Mouse (Mus musculus) G1E (cell line): Measurements from ENCODE around the gene Snx21. TPM values are rescaled to one million over a fixed set of nuclear protein-coding genes. Genes with fewer than 3 reads are reported as not detected.

Source experiments
- ATAC-seq: 2 replicates; pipeline ENCODE4 v1.8.0; 2016; ENCODE audit warnings: mild to moderate bottlenecking; ENCODE audit not compliant: insufficient number of reproducible peaks, poor library complexity, low FRiP score, severe bottlenecking; ENCODE audit errors: extremely low read depth
- DNase-seq: peaks from one replicate; pipeline ENCODE4 v3.0.0; 2012; ENCODE audit warnings: low spot score
- H3K27me3 ChIP-seq: 2 replicates; pipeline ENCODE4 v1.6.1; 2012; ENCODE audit warnings: mild to moderate bottlenecking, low read length, inconsistent platforms; ENCODE audit not compliant: insufficient read depth
- H3K36me3 ChIP-seq: replicated peaks from 2 replicates; pipeline ENCODE3; 2012; ENCODE audit warnings: mild to moderate bottlenecking, inconsistent platforms
- H3K4me1 ChIP-seq: 2 replicates; pipeline ENCODE4 v1.6.1; 2012; ENCODE audit warnings: low read depth, low read length, inconsistent platforms, mixed read lengths; ENCODE audit not compliant: insufficient read depth
- H3K4me3 ChIP-seq: 2 replicates; pipeline ENCODE4 v1.5.1; 2012; ENCODE audit warnings: low read depth, mild to moderate bottlenecking, inconsistent platforms, low read length, moderate library complexity, mixed read lengths
- H3K9me3 ChIP-seq: replicated peaks from 2 replicates; pipeline ENCODE4 v1.6.1; 2012; ENCODE audit warnings: inconsistent platforms
- CTCF ChIP-seq: IDR thresholded peaks from 2 replicates; pipeline ENCODE4 v1.5.1; 2012; ENCODE audit warnings: low read depth, low read length, inconsistent platforms, mixed read lengths
- GATA1 ChIP-seq: IDR thresholded peaks from 2 replicates; pipeline ENCODE4 v1.6.1; 2012; ENCODE audit warnings: borderline replicate concordance, low read length, inconsistent platforms, mixed read lengths
- GATA2 ChIP-seq: IDR thresholded peaks from 2 replicates; pipeline ENCODE4 v1.6.1; 2012; ENCODE audit warnings: low read depth, low read length, inconsistent platforms, borderline replicate concordance
- POLR2AphosphoS5 ChIP-seq: IDR thresholded peaks from 2 replicates; pipeline ENCODE4 v1.6.1; 2012; ENCODE audit warnings: low read depth, low read length, inconsistent platforms; ENCODE audit not compliant: insufficient replicate concordance
- TAL1 ChIP-seq: conservative IDR thresholded peaks from 2 replicates; pipeline ENCODE4 v1.6.1; 2012; ENCODE audit warnings: low read depth, low read length, inconsistent platforms, mixed read lengths
- polyA plus RNA-seq: library from polyadenylated mRNA; stranded (reverse); fragments of >175 nt; gene quantifications from 2 replicates; pipeline ENCODE4 v1.2.3, GENCODE M21; 2012
- total RNA-seq, 2 experiments: library from RNA; stranded (forward) in 1 of 2; stranded (reverse) in 1 of 2; fragments of 200-1000 nt in 1 of 2; fragments of >200 nt in 1 of 2; fragmentation: Nextera tagmentation in 1 of 2; gene quantifications; 2 replicates each; pipeline ENCODE4 v1.2.3; 2014 to 2017

The Snx21 gene
- total and polyA plus RNA-seq, 3 experiments = 1.3 to 4.7 (median 3.5) TPM

DNA sequence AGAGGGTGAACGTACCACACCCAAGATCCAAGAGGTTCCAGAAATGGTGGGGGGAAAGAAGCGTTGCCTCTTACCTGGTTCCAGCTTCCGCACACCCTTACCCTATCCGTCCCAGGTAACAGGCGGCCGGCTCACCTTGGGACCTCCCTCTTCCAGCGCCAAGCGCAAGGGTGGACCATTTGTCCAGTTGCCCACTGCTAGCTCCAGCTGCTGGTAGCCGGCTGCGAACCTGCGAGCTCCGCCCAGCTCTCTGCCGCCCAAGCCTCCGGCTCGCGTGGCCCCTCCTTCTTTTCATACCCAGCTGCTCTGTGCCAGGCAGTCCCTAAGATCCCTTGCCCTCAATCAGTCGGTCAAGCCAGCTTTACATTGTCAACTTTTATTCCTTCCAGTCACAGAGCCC lies 8.8 kb upstream of the Snx21 start:
- Histone ChIP-seq H3K27me3 (peaks cover 42% of the 10 kb centered on the region), H3K36me3 (peaks cover 18% of the 10 kb centered on the region), H3K9me3 (no peaks in the 10 kb centered on the region), H3K4me3 (no peak overlapping the region), H3K4me1 (peaks cover 28% of the 10 kb centered on the region)
- TF ChIP-seq GATA2 (no peak), GATA1 (no peak), CTCF (no peak), TAL1 (no peak), POLR2AphosphoS5 (no peak)
- no peak for DNase-seq
- ATAC-seq = no peak

DNA sequence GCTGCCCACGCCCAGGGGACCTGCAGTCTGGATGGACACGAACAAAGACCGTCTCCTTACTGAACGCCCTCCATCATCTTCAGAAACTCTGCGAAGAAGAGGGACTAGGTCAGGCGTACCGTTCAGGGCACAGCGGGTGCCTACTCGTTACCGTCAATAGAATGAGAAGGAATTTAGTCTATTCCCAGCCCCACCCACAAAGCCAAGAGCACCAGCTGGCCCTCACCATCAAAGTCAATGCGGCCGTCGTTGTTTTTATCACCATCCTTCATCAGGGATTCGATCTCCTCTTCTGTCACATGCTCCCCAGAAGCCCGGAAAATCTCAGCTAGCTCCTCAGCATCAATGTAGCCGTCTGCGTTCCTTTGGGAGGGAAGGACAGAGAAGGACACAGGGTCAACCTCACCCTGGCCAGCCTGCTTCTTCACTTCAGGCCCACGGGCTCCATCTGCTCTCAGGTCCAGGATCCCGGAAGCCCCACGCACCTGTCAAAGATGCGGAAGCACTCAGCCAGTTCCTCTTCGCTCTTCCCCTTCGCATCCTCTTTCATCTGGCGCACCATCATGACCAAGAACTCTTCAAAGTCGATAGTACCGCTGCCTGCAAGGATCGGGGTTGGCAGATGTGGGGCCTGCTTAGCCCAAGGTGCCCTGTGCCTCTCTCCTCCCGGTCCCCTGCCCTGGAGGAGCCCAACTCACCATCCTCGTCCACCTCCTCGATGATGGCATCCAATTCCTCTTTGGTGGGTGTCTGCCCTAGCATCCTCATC lies 8.2 kb upstream of the Snx21 start:
- H3K9me3 ChIP-seq = no peaks in the 10 kb centered on the region
- H3K36me3 ChIP-seq = peaks cover 12% of the 10 kb centered on the region
- peaks cover 21% of the 10 kb centered on the region for H3K4me1 ChIP-seq
- DNase-seq (no peak), ATAC-seq (no peak)
- peaks cover 46% of the 10 kb centered on the region for H3K27me3 ChIP-seq
- no peak for TF ChIP-seq TAL1
- no peak for TF ChIP-seq GATA2
- no peak for TF ChIP-seq GATA1
- TF ChIP-seq POLR2AphosphoS5 = no peak
- no peak for TF ChIP-seq CTCF
- no peak overlapping the region; the same call in 1 of the 2 replicates for H3K4me3 ChIP-seq

DNA sequence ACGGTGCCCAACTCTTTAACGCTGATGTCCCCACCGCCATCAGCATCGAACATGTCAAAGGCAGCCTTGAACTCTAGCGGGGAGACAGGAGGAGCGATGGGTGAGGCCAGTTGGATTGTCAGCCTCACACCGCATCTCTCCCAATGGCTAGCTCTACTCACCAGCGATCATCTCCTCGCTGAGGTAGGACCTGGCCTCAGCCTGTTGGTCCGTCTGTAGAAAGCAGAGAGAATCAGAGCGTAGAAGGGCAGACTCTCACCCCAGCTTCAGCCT lies 7.7 kb upstream of the Snx21 start:
- Histone ChIP-seq H3K4me1 (peaks cover 19% of the 10 kb centered on the region), H3K9me3 (no peaks in the 10 kb centered on the region), H3K36me3 (peaks cover 9% of the 10 kb centered on the region), H3K27me3 (peaks cover 46% of the 10 kb centered on the region), H3K4me3 (no peak overlapping the region; the same call in 1 of the 2 replicates)
- no peak for ATAC-seq
- DNase-seq = no peak
- TF ChIP-seq GATA2 (no peak), TAL1 (no peak), CTCF (no peak)

DNA sequence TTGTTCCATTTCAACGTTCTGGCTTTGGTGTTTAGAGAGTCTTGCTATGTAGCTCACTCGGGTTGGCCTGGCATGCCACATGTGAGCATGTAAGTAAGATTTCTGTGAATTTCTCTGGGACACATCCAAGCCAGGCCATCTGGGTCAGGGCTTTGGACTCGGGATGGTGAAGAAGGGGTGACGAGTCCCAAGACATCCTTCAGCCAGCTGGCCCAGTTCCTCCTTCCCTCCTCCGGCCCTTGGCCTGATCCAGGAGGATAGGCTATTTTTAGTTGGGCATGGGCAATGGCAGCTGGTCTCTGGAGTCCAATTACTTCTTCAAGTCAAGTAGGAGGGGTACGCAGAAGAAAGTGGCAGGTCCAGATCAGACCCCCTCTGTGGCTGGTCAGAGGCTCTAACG lies 6.8 kb upstream of the Snx21 start:
- Histone ChIP-seq H3K27me3 (peaks cover 51% of the 10 kb centered on the region), H3K36me3 (peaks cover under 1% of the 10 kb centered on the region), H3K4me1 (peaks cover 10% of the 10 kb centered on the region), H3K4me3 (no peak overlapping the region), H3K9me3 (no peaks in the 10 kb centered on the region)
- no peak for ATAC-seq
- TF ChIP-seq CTCF (no peak), POLR2AphosphoS5 (no peak), TAL1 (no peak), GATA2 (no peak), GATA1 (no peak)
- no peak for DNase-seq

DNA sequence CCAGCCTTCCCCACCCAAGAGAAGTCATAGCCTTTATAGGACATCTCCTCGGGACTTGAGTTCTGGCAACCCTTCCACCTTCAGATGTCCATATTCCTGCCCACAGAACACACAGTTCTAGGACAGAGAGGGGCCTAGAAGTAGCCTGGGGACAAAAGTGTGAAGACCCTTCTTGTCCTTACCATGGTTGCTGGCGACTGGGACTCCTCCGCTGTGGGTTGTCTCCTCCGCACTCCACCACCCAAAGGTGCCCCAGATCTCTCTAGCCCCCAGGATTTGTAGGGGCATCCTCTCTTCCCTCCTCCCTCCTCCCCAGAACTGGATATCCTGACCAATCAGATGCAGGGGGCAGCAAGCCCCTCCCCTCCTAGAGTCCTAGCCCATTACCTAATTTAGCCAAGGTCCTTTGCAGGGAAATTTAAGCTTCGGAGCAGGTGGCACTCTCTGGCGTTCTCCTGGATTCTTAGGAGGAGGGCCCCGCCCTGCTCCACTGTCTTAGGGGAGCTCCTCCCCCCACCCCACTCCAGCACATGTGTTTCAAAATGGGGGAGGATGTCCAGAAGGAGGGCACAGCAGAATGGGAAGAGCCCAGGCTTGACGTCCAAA lies 6.0 kb upstream of the Snx21 start, which contains the start of gene Tnnc2:
Gene Tnnc2 (minus strand): TSS at position 487 of the 606 bp plus-strand sequence.
- peaks cover 6% of the 10 kb centered on the region for H3K4me1 ChIP-seq
- H3K9me3 ChIP-seq = no peaks in the 10 kb centered on the region
- H3K4me3 ChIP-seq = no peak within 1 kb of the TSS
- no peak for ATAC-seq
- TF ChIP-seq GATA1 = no peak
- no peak for TF ChIP-seq TAL1
- no peak for TF ChIP-seq POLR2AphosphoS5
- TF ChIP-seq GATA2 = no peak
- TF ChIP-seq CTCF = no peak
- H3K36me3 ChIP-seq = no peaks in the 10 kb centered on the region
- peaks cover 53% of the 10 kb centered on the region for H3K27me3 ChIP-seq
- no peak for DNase-seq

DNA sequence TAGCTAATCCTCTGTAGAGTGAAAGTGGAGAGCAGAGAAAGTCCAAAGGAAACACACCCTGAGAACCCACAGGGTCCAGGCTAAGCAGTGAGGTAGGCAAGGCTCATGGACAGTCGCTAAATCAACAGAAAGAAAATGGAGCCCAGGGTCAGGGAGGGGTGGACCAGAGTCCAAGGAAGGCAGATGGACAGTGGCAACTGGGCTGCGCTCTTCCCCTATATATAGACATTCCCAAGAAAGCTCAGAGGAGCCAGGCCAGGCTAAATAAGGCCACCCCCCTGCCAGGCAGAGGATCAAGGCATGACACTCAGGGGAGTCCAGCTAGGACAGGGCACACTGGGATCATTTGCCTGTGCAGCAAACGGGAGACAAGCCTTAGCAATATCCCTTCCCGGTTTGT lies 3.7 kb upstream of the Snx21 start:
- Histone ChIP-seq H3K4me3 (no peak overlapping the region), H3K27me3 (peaks cover 47% of the 10 kb centered on the region), H3K9me3 (no peaks in the 10 kb centered on the region), H3K4me1 (peaks cover 29% of the 10 kb centered on the region), H3K36me3 (no peaks in the 10 kb centered on the region)
- no peak for TF ChIP-seq GATA1
- TF ChIP-seq CTCF = no peak
- no peak for TF ChIP-seq TAL1
- TF ChIP-seq GATA2 = no peak
- TF ChIP-seq POLR2AphosphoS5 = no peak
- no peak for DNase-seq
- no peak for ATAC-seq
